Mouse (Mus musculus) heart, adult 9 months (tissue): ENCODE results near the gene Pcca.
A peak's percentile ranks its signal among the peaks of the same experiment; 100 is the strongest.

ENCODE experiments used
- DNase-seq, 2 experiments: peaks; one replicate each; pipeline ENCODE4 v3.0.0; 2022; ENCODE audit warnings: low spot score in 2 of 2

Pcca gene

DNA sequence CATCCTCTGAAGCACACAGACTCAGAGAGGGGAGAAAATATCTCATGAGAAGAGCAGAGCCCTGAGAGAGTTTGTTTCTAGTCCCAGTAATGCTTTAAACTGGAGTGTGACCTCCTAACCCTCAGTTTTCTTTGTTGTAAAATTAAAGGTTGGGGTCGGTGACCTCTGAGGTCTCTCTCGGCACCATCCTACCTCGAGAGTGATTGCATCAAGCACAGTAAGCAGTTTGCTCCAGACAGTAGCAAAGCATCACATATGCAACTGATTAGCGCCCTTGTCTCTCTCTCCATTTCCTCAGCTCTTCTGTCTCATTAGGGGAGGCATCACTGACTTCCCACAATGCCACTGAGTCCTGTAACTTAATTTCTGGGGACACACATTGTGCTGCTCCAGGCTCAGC is 302.1 kb downstream of the Pcca start:
- no peak for DNase-seq

DNA sequence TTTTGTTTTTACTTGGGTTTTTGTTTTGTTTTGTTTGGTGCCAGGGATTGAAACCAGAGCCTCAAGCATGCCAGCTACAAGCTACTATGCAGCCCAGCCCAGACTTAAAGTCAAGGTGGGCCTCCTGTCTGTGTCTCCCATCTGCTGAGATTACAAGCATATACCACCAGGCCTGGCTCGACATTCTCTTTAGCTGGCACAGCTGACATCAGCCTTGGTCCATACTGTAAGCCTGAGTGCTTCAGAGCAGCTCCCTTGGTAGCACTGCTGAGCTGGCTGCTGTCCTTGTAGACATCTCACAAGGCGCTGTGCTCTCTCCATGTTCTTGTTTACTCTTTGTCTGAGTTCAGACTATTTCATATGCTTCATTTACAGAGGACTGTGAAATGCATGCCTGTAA is 302.9 kb downstream of the Pcca start:
- DNase-seq, result no peak

DNA sequence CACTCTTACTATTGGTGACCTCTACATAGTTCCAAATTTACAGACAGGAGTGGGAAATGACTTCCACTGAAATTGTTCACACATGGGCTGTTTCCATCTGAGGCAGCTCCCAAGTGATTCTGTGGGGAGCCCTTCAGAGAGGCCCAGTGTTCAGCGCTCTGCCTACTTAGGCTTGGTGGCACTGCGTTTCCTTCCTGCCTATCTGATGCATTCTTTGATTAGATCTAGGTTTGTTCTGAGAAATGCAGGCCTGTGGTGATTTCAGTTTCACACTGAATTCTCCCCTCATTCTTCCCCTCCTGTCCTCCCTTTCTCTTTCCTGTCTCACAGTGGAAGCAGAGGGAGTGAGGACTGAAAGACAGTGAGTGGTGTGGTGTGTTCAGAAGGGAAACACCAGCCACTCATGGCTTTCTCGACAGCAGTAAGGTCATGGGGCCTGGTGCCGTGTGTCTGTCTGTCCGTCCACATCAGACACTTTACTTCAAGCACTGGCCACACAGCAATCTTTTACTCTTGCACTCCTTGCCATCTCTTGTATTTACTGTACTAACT is 318.5 kb downstream of the Pcca start:
- DNase-seq, result no peak

DNA sequence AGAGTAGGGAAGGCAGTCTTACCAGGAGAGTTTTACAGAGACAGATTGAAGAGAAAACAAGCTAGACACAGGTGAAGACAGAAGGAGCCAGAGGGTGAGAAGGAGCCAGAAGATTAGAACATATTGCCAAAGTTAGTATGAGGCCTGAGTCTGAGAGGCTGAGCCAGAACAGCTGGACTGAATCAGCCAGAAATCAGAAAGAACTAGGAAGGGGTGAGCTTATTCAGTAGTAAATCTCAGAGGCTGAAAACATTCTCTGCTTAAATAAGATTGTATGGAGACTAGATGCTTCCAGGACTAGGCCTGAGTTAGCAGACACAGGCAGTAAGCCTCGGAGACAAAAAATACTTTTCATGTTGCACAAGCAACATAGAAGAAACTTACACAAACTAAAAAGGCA is 325.7 kb downstream of the Pcca start:
- no peak for DNase-seq

DNA sequence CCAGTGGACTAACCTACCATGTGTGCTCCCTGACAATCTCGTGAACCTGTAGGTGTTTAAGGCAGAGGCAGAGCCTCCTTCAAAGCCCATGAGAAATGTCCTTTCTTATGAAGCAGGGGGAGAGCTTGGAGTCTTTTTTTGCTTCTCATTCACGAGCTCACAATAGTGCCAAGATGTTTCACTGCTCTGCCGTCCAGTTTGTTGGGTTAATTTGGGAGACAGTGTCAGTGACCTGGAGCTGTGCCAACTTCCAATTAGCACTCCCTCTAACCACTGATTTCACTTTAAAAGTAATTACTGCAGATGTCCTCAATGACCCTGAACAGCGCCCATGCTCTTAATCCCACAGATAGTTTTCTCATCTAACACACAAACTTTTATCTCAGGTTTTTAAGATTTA is 328.5 kb downstream of the Pcca start:
- peak in 1 of 2 experiments; percentile 15 for DNase-seq

DNA sequence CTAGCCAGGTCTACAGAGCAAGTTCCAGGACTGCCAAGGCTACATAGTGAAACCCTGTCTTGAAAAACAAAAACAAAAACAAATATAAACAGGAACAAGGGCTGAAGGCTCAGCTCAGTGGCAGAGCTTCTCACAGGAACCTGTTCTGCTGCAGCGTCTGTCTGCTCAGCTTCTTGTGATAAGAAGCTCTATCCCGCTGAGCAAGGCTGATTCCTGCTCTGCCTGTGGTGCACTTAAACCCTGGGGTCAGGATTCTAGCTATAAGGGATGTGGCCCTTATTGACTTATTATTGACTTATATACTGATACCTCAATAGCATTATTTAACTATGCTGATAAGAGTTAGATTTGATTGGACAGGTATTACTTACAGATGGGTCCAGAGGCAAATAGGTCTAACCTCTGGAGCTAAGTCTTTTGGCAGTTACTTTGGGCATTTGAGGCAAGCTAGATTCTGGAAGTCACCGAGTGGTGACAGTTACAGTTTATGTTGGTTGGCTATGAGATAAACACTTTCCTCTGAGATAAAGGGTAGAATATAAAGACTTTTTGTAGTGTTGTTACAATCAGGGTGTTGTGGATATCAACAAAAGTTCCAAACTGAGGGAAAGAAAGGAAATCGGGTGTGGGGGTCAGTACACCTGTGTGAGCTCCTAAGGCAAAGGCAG is 331.5 kb downstream of the Pcca start:
- DNase-seq, result no peak

DNA sequence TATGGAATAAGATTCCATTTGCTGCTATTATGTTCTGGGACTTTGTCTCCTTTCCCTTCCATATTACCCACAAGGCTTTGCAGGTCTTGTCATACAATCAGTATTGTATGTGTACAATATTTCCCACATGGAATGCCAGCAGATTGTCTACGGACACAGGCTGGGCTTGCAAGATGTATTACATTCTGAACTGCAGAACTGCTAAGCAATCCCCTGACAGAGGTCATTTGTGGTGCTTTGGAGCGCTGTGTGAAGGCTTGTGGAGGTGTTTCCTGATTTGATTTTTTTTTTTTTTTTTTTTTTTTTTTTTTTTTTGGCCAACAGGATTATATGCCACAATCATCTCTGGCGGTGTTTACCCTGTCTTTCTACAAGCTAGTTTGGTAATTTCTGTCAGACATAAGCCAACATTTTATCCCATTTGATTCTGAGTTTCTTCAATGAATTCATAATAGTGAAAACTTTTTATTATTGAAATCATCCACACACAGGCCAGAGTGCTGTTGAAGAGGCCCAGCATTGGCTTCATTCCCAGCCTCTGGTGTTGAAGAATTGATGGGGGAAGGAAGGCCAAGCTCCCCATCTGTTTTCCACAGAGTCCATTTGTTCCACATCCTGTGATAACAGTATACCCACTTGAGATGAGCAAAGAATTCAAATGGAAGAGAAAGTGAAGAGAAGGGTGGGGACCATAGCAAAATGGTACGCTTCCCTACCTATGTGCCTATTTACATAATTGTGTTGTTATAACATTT is 333.6 kb downstream of the Pcca start:
- DNase-seq, result peak; percentile 14 to 19

DNA sequence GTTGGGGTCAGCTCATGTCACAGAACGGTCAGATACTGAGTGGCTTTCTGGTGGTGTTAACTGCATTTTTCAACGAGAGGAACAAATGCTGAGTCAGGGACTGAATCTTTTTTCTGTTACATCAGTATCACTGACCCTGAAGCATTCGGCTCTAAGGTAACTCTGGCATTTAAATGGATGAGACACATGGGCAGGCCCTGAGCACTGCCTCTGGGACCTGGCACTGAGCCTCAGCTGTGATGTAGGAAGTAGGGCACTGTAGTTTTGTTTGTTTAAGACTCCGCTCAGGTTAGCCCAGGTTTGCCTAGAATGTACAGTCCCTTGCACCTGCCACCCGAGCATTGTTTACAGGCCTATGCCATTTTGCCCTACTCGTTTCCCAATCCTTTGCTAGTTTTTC is 335.7 kb downstream of the Pcca start:
- DNase-seq, result no peak

DNA sequence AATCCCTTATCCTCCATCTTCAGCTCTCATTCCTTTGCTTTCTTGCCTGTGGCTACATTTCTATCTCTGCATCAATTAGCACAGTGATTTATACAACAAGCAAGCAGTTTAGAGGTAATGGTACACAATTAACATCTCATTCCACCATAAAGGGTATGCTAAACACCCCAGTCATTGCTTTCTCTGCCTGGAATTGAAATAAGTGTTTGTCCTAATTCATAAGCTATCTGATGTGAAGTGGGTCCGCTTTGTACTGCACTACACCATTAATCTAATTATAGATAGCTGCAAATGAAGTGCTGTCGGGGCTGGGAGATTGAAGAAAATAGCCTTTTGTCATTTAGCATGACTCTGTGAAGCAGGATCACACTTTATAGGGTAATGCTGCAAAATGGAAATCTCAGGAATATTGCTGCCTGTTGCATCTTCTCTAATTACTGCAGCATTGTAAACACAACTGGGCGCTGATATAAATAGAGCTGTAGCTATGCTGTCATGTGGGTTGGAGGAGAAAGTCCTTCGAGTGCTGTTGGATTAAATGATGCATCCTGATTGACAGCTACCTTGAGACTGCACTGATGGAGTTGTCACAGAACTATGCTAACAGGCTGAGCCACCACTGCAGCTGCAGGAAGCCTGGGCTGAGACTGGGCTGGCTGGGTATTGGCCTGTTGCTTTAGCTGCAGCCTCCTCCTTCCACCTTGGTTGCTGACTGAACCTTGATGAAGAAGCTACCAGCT is 337.9 kb downstream of the Pcca start:
- DNase-seq, result no peak

DNA sequence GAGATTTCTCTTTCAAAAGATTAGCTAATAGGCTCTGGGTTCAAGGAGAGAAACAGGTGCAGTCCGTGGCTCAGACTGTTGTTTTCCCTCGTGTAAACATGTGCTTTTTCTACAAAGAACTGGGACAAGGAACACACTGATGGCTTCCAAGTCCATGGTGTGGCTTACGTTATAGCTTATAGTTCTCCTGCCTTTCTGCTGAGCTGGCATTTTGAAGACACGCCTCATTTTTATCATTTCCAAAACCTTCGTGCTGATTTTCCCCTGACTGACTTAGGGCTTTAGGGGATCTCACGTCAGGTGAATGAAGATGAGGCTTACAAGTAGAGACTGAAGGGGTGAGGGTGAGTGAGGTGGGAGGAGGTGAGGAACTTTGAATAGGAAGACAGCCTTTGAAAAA is 338.5 kb downstream of the Pcca start:
- no peak for DNase-seq

DNA sequence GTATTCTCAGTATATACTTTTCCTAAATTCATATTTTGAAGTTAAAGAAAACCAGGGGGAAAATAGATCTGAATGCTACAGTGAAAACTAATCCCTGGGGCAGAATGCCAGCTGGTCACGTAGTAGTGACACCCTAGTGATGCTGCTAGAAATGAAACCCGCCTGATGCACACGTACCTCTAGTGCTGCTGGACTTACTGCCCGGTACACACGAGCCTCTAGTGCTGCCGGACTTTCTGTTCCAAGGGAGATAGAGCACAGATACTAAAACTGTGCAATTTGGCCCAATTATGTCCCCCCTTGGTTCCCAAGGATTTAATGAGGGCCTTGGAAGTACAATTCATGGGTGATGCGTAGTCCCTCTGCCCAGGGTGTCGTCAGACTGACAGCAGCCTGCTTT is 340.9 kb downstream of the Pcca start:
- no peak for DNase-seq

DNA sequence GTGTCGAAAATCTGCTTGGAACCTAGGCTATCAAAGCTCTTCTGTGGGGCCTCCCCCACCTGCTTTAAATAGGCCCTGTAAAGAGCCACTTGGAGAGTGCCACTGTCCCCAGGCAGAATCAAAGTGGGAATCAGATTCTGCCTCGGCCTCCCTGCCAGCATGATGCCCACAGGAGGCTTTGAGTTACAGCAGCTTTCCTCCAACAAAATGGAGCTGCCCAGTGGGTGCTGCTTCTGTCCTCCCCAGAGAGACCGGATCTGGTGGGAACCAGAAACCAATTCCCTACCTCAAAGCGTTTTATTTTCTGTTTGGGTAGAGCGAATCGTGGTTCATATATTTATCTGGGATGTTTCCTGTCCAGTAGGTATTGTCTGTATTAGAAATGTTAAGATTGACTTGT is 341.5 kb downstream of the Pcca start:
- no peak for DNase-seq

DNA sequence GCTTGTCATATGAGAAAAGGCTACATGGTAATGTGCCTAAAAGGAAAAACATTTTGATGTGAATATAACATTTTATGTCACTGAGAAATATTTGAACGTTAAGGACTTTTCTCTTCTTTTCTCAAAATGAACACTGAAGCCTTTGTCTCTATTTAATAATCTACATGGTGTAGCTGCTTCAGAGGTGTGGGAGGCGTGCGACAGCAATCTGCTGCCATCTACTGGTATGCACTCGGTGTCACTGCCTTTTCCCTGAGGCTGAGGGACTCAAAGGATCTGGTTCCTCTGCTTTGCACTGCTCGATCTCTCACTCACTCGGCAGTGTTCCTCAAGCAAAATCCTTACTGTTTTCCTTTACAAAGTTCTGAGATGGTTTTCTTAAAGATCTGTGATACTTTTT is 342.0 kb downstream of the Pcca start:
- DNase-seq, result peak; percentile 23 to 63

DNA sequence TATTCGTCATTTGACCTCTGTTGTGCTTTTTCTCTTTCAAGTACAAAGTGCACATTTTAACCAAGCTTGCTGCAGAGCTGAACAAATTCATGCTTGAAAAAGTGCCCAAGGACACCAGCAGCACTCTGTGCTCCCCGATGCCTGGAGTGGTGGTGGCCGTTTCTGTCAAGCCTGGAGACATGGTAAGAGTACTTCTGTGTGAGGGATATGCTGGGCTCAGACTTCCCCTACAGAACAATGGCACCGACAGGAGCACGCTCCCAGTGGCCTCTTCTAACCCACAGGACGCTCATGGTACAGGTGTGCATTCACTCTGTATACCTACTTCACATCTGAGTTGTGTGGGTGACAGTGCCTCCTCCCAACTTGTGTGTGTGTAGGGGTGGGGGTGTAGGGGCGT is 342.6 kb downstream of the Pcca start:
- DNase-seq, result no peak

DNA sequence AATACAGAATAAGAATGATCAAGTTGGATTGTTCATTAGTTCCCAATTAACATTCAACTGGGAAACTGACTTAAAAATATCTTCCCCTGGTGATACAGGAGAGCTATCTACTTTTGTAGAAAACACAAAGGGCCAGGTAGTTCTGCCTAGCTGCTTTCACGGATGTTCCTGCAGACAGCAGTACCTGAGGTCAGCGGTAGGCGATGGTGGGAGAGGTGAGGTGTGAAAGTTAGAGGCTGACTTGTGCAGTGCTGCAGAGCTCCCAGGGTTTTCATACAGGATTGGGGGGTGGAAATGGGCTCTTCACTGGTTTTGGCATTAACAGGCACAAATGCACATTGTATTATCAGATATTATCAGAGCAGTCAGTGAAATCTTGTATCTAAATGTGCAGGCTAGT is 343.7 kb downstream of the Pcca start:
- no peak for DNase-seq

DNA sequence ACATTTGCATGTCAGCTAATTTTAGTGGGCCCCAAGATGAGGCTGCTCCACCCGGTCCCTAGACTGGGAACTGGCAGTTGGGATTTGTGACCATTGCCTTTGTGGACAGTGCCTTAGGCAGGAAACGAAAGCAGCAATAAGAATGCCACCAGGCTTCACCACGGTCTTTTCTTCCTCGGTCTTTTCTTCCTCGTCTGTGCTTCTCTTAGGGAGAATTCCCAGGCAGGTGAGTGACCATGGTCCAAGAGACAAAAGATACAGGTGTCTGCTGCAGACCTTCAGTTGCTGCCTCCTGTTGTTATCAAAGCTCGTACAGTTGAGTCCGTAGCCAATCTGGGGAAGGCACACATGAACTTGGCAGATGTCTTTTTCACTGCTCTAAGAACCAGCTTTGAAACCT is 346.2 kb downstream of the Pcca start:
- no peak for DNase-seq

DNA sequence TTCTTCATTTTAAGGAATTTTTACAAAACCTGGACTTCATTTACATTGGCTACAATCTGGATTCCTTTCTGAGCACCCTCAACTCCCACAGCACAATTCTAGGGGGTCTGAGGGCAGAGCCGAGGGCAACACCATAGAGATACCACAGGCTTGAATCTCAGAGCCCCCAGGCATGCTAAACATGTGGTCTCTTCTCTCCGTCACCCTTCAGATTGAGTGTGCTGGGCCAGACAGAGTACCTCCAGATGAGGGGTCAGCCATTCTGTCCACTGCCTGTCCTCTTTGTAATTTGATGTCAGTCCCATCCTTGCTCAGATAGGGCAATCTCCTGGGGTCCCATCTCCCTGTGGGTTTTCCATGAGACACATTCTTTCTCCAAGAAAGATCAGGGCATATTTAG is 347.6 kb downstream of the Pcca start:
- no peak for DNase-seq

DNA sequence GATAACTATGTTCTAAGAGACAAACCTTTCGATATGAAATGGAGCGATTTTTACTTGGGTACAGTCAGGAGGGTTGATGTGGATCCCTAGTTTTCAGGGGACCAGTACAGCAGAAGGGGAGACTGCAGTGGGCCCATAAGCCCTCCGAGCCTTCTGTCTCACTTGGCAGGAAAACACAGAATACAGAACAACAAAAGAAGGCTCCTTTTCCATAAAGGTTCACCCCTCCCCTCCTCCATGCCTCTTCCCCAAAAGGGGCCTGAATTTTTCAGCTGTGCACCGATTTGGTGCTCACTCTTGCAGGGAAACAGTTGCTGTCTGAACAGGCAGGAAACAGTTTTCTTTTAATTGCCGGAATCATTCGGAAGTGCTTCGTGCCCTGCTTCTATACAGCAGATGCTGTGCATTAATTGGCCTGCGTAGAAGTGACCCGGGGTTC is 348.1 kb downstream of the Pcca start:
- no peak for DNase-seq

DNA sequence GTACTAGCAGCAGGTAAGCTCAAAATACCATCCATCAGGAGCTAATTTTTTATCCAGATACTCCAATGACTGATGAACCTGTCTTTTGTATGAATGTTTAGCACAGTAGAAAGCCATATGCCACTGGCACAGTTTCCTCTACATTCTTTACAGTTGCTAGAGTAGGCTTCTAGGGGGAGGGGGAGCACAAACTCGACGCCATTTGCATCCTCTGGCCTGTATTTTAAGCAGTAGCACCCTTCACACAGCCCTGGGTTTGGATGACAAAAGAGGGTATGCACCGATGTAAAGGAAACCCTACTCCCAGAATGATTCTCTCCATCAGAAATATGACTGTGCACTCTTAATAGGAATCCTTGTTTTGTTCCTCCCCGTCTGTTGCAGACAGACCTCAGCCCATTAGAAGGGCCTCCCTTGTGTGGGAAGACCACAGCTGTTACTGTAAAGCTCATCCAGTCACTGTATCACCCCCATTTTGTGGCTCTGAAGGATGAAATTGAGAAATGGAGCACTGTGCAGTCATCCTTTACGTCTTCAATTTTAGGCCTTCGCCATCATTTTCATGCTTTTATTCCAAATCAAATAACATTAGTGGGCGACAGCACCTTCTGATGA is 348.8 kb downstream of the Pcca start:
- no peak for DNase-seq

DNA sequence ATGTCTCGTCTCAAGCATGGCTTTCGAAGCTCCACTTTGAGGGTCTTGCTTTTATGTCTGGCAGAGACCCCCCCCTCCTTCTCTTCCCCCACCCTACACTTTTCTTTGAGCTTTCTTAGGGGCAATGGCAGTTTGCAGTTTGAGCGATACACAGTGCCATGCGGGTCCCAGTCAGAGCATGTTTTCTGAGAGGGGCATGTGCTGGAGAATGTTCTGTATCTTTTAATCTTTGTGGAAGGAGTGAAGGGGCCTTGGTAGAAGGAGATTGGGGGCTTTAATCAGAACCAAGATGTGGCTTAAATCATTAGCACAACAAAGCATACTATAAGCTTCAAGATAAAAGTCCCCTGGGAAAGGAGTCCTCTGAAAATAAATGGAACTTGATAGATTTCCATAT is 349.3 kb downstream of the Pcca start:
- no peak for DNase-seq

DNA sequence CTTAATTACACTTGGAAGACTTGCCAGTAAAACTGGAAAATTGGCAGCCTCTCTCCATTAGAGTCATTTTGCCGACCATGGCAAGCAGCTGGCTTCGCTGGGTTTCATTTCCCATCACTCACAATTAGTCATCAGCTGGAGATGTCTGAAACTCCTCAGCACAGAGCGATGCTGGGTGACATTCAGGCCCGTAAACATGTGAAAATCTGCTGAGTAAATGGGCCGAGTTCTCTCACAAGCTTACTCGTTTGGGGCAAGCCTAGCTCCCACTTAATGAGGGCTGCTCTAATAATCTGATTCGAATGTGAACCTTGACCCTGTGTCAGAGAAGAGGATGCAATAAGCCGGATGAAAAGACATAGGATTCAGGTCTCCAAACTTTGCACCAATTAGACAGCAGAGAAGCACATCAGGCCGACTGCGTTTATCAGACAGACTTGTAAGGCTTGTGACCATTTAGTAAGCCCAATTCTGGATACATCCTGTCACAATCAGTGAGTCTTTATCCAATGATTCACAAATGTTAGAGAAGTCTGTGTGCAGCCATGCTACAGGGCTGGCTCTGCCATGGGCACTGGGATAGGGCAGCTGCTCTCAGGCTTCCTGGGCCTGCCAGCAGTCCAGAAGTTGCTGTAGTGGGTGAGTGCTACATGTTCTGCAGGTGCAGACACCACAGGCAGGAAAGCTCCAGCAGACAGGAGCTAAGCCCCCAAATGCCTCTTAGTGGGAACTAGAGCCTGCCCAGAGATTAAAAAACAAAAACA is 349.9 kb downstream of the Pcca start:
- no peak for DNase-seq
